7 mouse cellular contexts compared by ENCODE assay signal in genomic region chr11:95337846-95338342, GRCm38 (mm10). TPM values are rescaled to one million over a fixed set of nuclear protein-coding genes. Genes with fewer than 3 reads are reported as not detected.
DNase-seq lines count a peak whose midpoint lies in the region; ATAC-seq and TF ChIP-seq lines count a peak whose summit lies in the region.

No protein-coding gene starts in this region.

- no peak for DNase-seq in spleen, adult 2 months (ENCODE audit: low read depth in 1 of 2, low spot score in 2 of 2)
- no peak for DNase-seq in spleen, adult 12 weeks (ENCODE audit: low spot score)
- no peak for DNase-seq in liver, embryonic 11.5 days (ENCODE audit: low spot score)
- no peak for DNase-seq in cerebellum, adult 8-10 months

- H3K4me1 ChIP-seq in spleen, adult 2 months (ENCODE audit: control insufficient read depth, insufficient read depth, insufficient read length), result peaks cover 15% of the 10 kb centered on the region; the same call in 1 of the 2 replicates
- peaks cover 21% of the 10 kb centered on the region for H3K4me1 ChIP-seq in forebrain, embryonic 12.5 days
- H3K4me1 ChIP-seq in liver, embryonic 11.5 days (replicated peaks; ENCODE audit: control insufficient read depth, insufficient read depth, low read length), result peaks cover 54% of the 10 kb centered on the region
- peaks cover 26% of the 10 kb centered on the region; the same call in 1 of the 2 replicates for H3K4me1 ChIP-seq in stomach, embryonic 15.5 days

- H3K9ac ChIP-seq in forebrain, embryonic 12.5 days, result peak overlapping the region; percentile 80; the same call in 1 of the 2 replicates
- peak overlapping the region; percentile 91 for H3K9ac ChIP-seq in liver, embryonic 11.5 days (ENCODE audit: low read depth, low read length)
- H3K9ac ChIP-seq in stomach, embryonic 15.5 days, result peak overlapping the region; percentile 66; the same call in 1 of the 2 replicates

- no peaks in the 10 kb centered on the region for H3K9me3 ChIP-seq in forebrain, embryonic 12.5 days
- H3K9me3 ChIP-seq in liver, embryonic 11.5 days (ENCODE audit: control insufficient read depth, low read length), result no peaks in the 10 kb centered on the region
- H3K9me3 ChIP-seq in stomach, embryonic 15.5 days, result no peaks in the 10 kb centered on the region

- TF ChIP-seq CTCF in spleen, adult 2 months (IDR thresholded peaks at IDR 0.05; ENCODE audit: extremely low read depth, insufficient read depth, insufficient read length, insufficient replicate concordance), result no peak

- WGBS in spleen, adult 2 months, result 2% methylated on average over 9 of the region's 9 CpGs
- WGBS in forebrain, embryonic 12.5 days, result 29% methylated on average over 9 of the region's 9 CpGs
- 14% methylated on average over 9 of the region's 9 CpGs for WGBS in liver, embryonic 11.5 days
- 19% methylated on average over 9 of the region's 9 CpGs for WGBS in stomach, embryonic 15.5 days

- no peaks in the 10 kb centered on the region for H3K27me3 ChIP-seq in spleen, adult 2 months (ENCODE audit: control insufficient read depth, insufficient read depth, low read length)
- H3K27me3 ChIP-seq in forebrain, embryonic 12.5 days, result peaks cover 28% of the 10 kb centered on the region
- no peaks in the 10 kb centered on the region for H3K27me3 ChIP-seq in liver, embryonic 11.5 days (replicated peaks; ENCODE audit: control insufficient read depth, insufficient read depth, low read length)
- H3K27me3 ChIP-seq in stomach, embryonic 15.5 days (replicated peaks), result no peaks in the 10 kb centered on the region

- TF ChIP-seq POLR2A in spleen, adult 2 months (IDR thresholded peaks at IDR 0.05; ENCODE audit: low read depth, low read length), result no peak

- peak overlapping the region; percentile 79 for H3K27ac ChIP-seq in spleen, adult 2 months (ENCODE audit: insufficient read depth, low read length)
- H3K27ac ChIP-seq in forebrain, embryonic 12.5 days, result no peak overlapping the region
- H3K27ac ChIP-seq in liver, embryonic 11.5 days (ENCODE audit: low read depth, low read length), result peak overlapping the region; percentile 97
- H3K27ac ChIP-seq in stomach, embryonic 15.5 days, result peak overlapping the region; percentile 80

- H3K4me3 ChIP-seq in spleen, adult 2 months (ENCODE audit: extremely low read depth, insufficient read depth, insufficient read length), result peak overlapping the region; percentile 67
- peak overlapping the region; percentile 87 for H3K4me3 ChIP-seq in forebrain, embryonic 12.5 days (replicated peaks)
- H3K4me3 ChIP-seq in liver, embryonic 11.5 days (ENCODE audit: low read depth, low read length), result peak overlapping the region; percentile 82
- peak overlapping the region; percentile 98 for H3K4me3 ChIP-seq in stomach, embryonic 15.5 days (replicated peaks)

- no peaks in the 10 kb centered on the region for H3K36me3 ChIP-seq in spleen, adult 2 months (ENCODE audit: control insufficient read depth, insufficient read depth, low read length)
- no peaks in the 10 kb centered on the region for H3K36me3 ChIP-seq in forebrain, embryonic 12.5 days (replicated peaks)
- H3K36me3 ChIP-seq in liver, embryonic 11.5 days (ENCODE audit: control insufficient read depth, insufficient read depth, low read length), result no peaks in the 10 kb centered on the region
- no peaks in the 10 kb centered on the region for H3K36me3 ChIP-seq in stomach, embryonic 15.5 days

- no peak for ATAC-seq in forebrain, embryonic 12.5 days (ENCODE audit: low FRiP score)
- no peak for ATAC-seq in liver, embryonic 11.5 days (replicated peaks; ENCODE audit: low FRiP score)
- no peak for ATAC-seq in stomach, embryonic 15.5 days (ENCODE audit: insufficient read depth, low FRiP score, low read depth)
- ATAC-seq in megakaryocyte progenitor cell, adult 5-6 weeks (replicated peaks; ENCODE audit: poor library complexity), result no peak

- H3K4me2 ChIP-seq in forebrain, embryonic 12.5 days, result peak overlapping the region; percentile 95
- peak overlapping the region; percentile 87 for H3K4me2 ChIP-seq in liver, embryonic 11.5 days
- peak overlapping the region; percentile 81 for H3K4me2 ChIP-seq in stomach, embryonic 15.5 days

RNA-seq across cellular contexts. Expression of gene Fam117a, which starts 1.1 kb away (rescaled TPM):
- polyA plus RNA-seq in spleen, adult 2 months (2012; rRNA removed), result 123 and 142 TPM in 2 replicates
- polyA plus RNA-seq in forebrain, embryonic 12.5 days (2016; fragmentation: Nextera tagmentation; extraction: Ambion mirVana), result 6.0 and 7.8 TPM in 2 replicates
- 41.3 and 44.9 TPM in 2 replicates for polyA plus RNA-seq in liver, embryonic 11.5 days (2014; fragmentation: Nextera tagmentation; extraction: Ambion mirVana)
- polyA plus RNA-seq in stomach, embryonic 15.5 days (2015; fragmentation: Nextera tagmentation; extraction: Ambion mirVana), result 13.7 and 17.5 TPM in 2 replicates
- 90.4 and 98.3 TPM in 2 replicates for total RNA-seq in megakaryocyte progenitor cell, adult 5-6 weeks (2015)
- total RNA-seq in megakaryocyte progenitor cell, adult 5-6 weeks (2017), result 89.6 and 91.8 TPM in 2 replicates

RNA-seq across cellular contexts. Expression of gene Kat7, which starts 27.8 kb away (rescaled TPM):
- 25.2 and 29.4 TPM in 2 replicates for polyA plus RNA-seq in spleen, adult 2 months (2012; rRNA removed)
- 83.9 and 92.1 TPM in 2 replicates for polyA plus RNA-seq in forebrain, embryonic 12.5 days (2016; fragmentation: Nextera tagmentation; extraction: Ambion mirVana)
- 65.4 and 72.5 TPM in 2 replicates for polyA plus RNA-seq in liver, embryonic 11.5 days (2014; fragmentation: Nextera tagmentation; extraction: Ambion mirVana)
- polyA plus RNA-seq in stomach, embryonic 15.5 days (2015; fragmentation: Nextera tagmentation; extraction: Ambion mirVana), result 57.1 and 62.3 TPM in 2 replicates
- 99.1 and 111 TPM in 2 replicates for total RNA-seq in megakaryocyte progenitor cell, adult 5-6 weeks (2015)
- total RNA-seq in megakaryocyte progenitor cell, adult 5-6 weeks (2017), result 70.8 and 73.3 TPM in 2 replicates

RNA-seq across cellular contexts. Expression of gene Slc35b1, which starts 46.6 kb away (rescaled TPM):
- polyA plus RNA-seq in spleen, adult 2 months (2012; rRNA removed), result 40.9 and 44.9 TPM in 2 replicates
- 126 TPM in 2 replicates for polyA plus RNA-seq in forebrain, embryonic 12.5 days (2016; fragmentation: Nextera tagmentation; extraction: Ambion mirVana)
- 78.8 and 86.8 TPM in 2 replicates for polyA plus RNA-seq in liver, embryonic 11.5 days (2014; fragmentation: Nextera tagmentation; extraction: Ambion mirVana)
- 96.3 and 105 TPM in 2 replicates for polyA plus RNA-seq in stomach, embryonic 15.5 days (2015; fragmentation: Nextera tagmentation; extraction: Ambion mirVana)
- total RNA-seq in megakaryocyte progenitor cell, adult 5-6 weeks (2015), result 82.6 and 88.6 TPM in 2 replicates
- 61.2 and 85.6 TPM in 2 replicates for total RNA-seq in megakaryocyte progenitor cell, adult 5-6 weeks (2017)
